Mouse (Mus musculus): ENCODE measurements at regions not wholly inside any gene's neighbourhood (a gene's known extent, or its start where the extent isn't known, plus 50 kb on each side); places are given as distances from the start of the nearest gene placed in this dataset.

- no peak overlapping the region for H3K4me3 ChIP-seq (ENCODE audit: low read depth, low read length)
- no peak for ATAC-seq (ENCODE audit: low read depth)
- H3K9me3 ChIP-seq (replicated peaks; ENCODE audit: control insufficient read depth, low read length), result no peaks in the 10 kb centered on the region
These were observed 548.5 kb upstream of the Tle4 start for GRCm38 (mm10) chr19:15146325-15146724.

GRCm38 (mm10) chr19:15127122-15127521 lies 529.3 kb upstream of the Tle4 start:
- no peak overlapping the region for H3K4me3 ChIP-seq (ENCODE audit: low read depth, low read length)
- no peak for ATAC-seq (ENCODE audit: low read depth)
- no peak overlapping the region for H3K9ac ChIP-seq (ENCODE audit: low read depth, low read length)
- no peak overlapping the region for H3K4me2 ChIP-seq (ENCODE audit: low read depth, low read length)
- no peaks in the 10 kb centered on the region for H3K9me3 ChIP-seq (replicated peaks; ENCODE audit: control insufficient read depth, low read length)
- no peak overlapping the region for H3K27ac ChIP-seq (ENCODE audit: low read length)
- WGBS (ENCODE audit: insufficient replicate concordance), result 26% methylated on average over 4 of the region's 4 CpGs
- no peaks in the 10 kb centered on the region for H3K4me1 ChIP-seq (ENCODE audit: control insufficient read depth, low read depth, low read length)
- no peaks in the 10 kb centered on the region for H3K36me3 ChIP-seq (ENCODE audit: control insufficient read depth, insufficient read depth)
- no peaks in the 10 kb centered on the region for H3K27me3 ChIP-seq (ENCODE audit: control insufficient read depth, insufficient read depth, low read depth, low read length)

More at GRCm38 (mm10) chr19:15146325-15146724, 548.5 kb upstream of the Tle4 start:
- no peaks in the 10 kb centered on the region for H3K27me3 ChIP-seq (ENCODE audit: control insufficient read depth, insufficient read depth, low read depth, low read length)
- H3K4me2 ChIP-seq (ENCODE audit: low read depth, low read length), result no peak overlapping the region
- no peak overlapping the region for H3K27ac ChIP-seq (ENCODE audit: low read length)
- 61% methylated on average over 3 of the region's 3 CpGs for WGBS (ENCODE audit: insufficient replicate concordance)
- no peaks in the 10 kb centered on the region for H3K4me1 ChIP-seq (ENCODE audit: control insufficient read depth, low read depth, low read length)
- H3K36me3 ChIP-seq (ENCODE audit: control insufficient read depth, insufficient read depth), result no peaks in the 10 kb centered on the region
- H3K9ac ChIP-seq (ENCODE audit: low read depth, low read length), result no peak overlapping the region

GRCm38 (mm10) chr19:15108441-15109026 lies 510.7 kb upstream of the Tle4 start:
- no peak for ATAC-seq (ENCODE audit: low read depth)
- H3K9ac ChIP-seq (ENCODE audit: low read depth, low read length), result no peak overlapping the region

GRCm38 (mm10) chr19:15095054-15095453 lies 497.2 kb upstream of the Tle4 start:
- Histone ChIP-seq H3K9ac (ENCODE audit: low read depth, low read length) (no peak overlapping the region), H3K9me3 (replicated peaks; ENCODE audit: control insufficient read depth, low read length) (no peaks in the 10 kb centered on the region), H3K4me1 (ENCODE audit: control insufficient read depth, low read depth, low read length) (no peaks in the 10 kb centered on the region), H3K4me2 (ENCODE audit: low read depth, low read length) (no peak overlapping the region), H3K36me3 (ENCODE audit: control insufficient read depth, insufficient read depth) (no peaks in the 10 kb centered on the region), H3K4me3 (ENCODE audit: low read depth, low read length) (no peak overlapping the region), H3K27me3 (ENCODE audit: control insufficient read depth, insufficient read depth, low read depth, low read length) (no peaks in the 10 kb centered on the region), H3K27ac (ENCODE audit: low read length) (no peak overlapping the region)
- 10% methylated on average over 1 of the region's 1 CpGs for WGBS (ENCODE audit: insufficient replicate concordance)
- no peak for ATAC-seq (ENCODE audit: low read depth)

More at GRCm38 (mm10) chr19:15108441-15109026, 510.7 kb upstream of the Tle4 start:
- H3K4me3 ChIP-seq (ENCODE audit: low read depth, low read length), result no peak overlapping the region
- no peak overlapping the region for H3K4me2 ChIP-seq (ENCODE audit: low read depth, low read length)
- H3K27ac ChIP-seq (ENCODE audit: low read length), result no peak overlapping the region
- no peaks in the 10 kb centered on the region for H3K36me3 ChIP-seq (ENCODE audit: control insufficient read depth, insufficient read depth)
- no peaks in the 10 kb centered on the region for H3K27me3 ChIP-seq (ENCODE audit: control insufficient read depth, insufficient read depth, low read depth, low read length)
- WGBS (ENCODE audit: insufficient replicate concordance), result 67% methylated on average over 4 of the region's 4 CpGs
- no peaks in the 10 kb centered on the region for H3K4me1 ChIP-seq (ENCODE audit: control insufficient read depth, low read depth, low read length)
- H3K9me3 ChIP-seq (replicated peaks; ENCODE audit: control insufficient read depth, low read length), result no peaks in the 10 kb centered on the region

GRCm38 (mm10) chr19:15093534-15093933 lies 495.7 kb upstream of the Tle4 start:
- Histone ChIP-seq H3K27me3 (ENCODE audit: control insufficient read depth, insufficient read depth, low read depth, low read length) (no peaks in the 10 kb centered on the region), H3K9ac (ENCODE audit: low read depth, low read length) (no peak overlapping the region), H3K4me2 (ENCODE audit: low read depth, low read length) (no peak overlapping the region), H3K4me1 (ENCODE audit: control insufficient read depth, low read depth, low read length) (no peaks in the 10 kb centered on the region), H3K9me3 (replicated peaks; ENCODE audit: control insufficient read depth, low read length) (no peaks in the 10 kb centered on the region), H3K4me3 (ENCODE audit: low read depth, low read length) (no peak overlapping the region), H3K27ac (ENCODE audit: low read length) (no peak overlapping the region), H3K36me3 (ENCODE audit: control insufficient read depth, insufficient read depth) (no peaks in the 10 kb centered on the region)
- WGBS (ENCODE audit: insufficient replicate concordance), result 42% methylated on average over 3 of the region's 3 CpGs
- ATAC-seq (ENCODE audit: low read depth), result no peak

GRCm38 (mm10) chr19:15080638-15081037 lies 482.8 kb upstream of the Tle4 start:
- Histone ChIP-seq H3K4me1 (ENCODE audit: control insufficient read depth, low read depth, low read length) (no peaks in the 10 kb centered on the region), H3K36me3 (ENCODE audit: control insufficient read depth, insufficient read depth) (no peaks in the 10 kb centered on the region), H3K4me2 (ENCODE audit: low read depth, low read length) (no peak overlapping the region), H3K9ac (ENCODE audit: low read depth, low read length) (no peak overlapping the region), H3K4me3 (ENCODE audit: low read depth, low read length) (no peak overlapping the region), H3K9me3 (replicated peaks; ENCODE audit: control insufficient read depth, low read length) (no peaks in the 10 kb centered on the region), H3K27ac (ENCODE audit: low read length) (no peak overlapping the region), H3K27me3 (ENCODE audit: control insufficient read depth, insufficient read depth, low read depth, low read length) (no peaks in the 10 kb centered on the region)
- ATAC-seq (ENCODE audit: low read depth), result no peak
- WGBS (ENCODE audit: insufficient replicate concordance), result 67% methylated on average over 4 of the region's 4 CpGs

GRCm38 (mm10) chr19:15057801-15058200 lies 459.9 kb upstream of the Tle4 start:
- Histone ChIP-seq H3K27ac (ENCODE audit: low read length) (no peak overlapping the region), H3K27me3 (ENCODE audit: control insufficient read depth, insufficient read depth, low read depth, low read length) (no peaks in the 10 kb centered on the region), H3K4me2 (ENCODE audit: low read depth, low read length) (no peak overlapping the region), H3K9ac (ENCODE audit: low read depth, low read length) (no peak overlapping the region), H3K4me3 (ENCODE audit: low read depth, low read length) (no peak overlapping the region), H3K9me3 (replicated peaks; ENCODE audit: control insufficient read depth, low read length) (no peaks in the 10 kb centered on the region), H3K36me3 (ENCODE audit: control insufficient read depth, insufficient read depth) (no peaks in the 10 kb centered on the region), H3K4me1 (ENCODE audit: control insufficient read depth, low read depth, low read length) (no peaks in the 10 kb centered on the region)
- no peak for ATAC-seq (ENCODE audit: low read depth)
- WGBS (ENCODE audit: insufficient replicate concordance), result 63% methylated on average over 3 of the region's 3 CpGs

GRCm38 (mm10) chr19:15053582-15054141 lies 455.8 kb upstream of the Tle4 start:
- H3K4me1 ChIP-seq (ENCODE audit: control insufficient read depth, low read depth, low read length), result no peaks in the 10 kb centered on the region
- H3K4me2 ChIP-seq (ENCODE audit: low read depth, low read length), result no peak overlapping the region
- no peaks in the 10 kb centered on the region for H3K27me3 ChIP-seq (ENCODE audit: control insufficient read depth, insufficient read depth, low read depth, low read length)
- WGBS (ENCODE audit: insufficient replicate concordance), result 65% methylated on average over 3 of the region's 3 CpGs
- ATAC-seq (ENCODE audit: low read depth), result no peak
- no peak overlapping the region for H3K9ac ChIP-seq (ENCODE audit: low read depth, low read length)
- no peak overlapping the region for H3K27ac ChIP-seq (ENCODE audit: low read length)
- H3K9me3 ChIP-seq (replicated peaks; ENCODE audit: control insufficient read depth, low read length), result no peaks in the 10 kb centered on the region
- no peak overlapping the region for H3K4me3 ChIP-seq (ENCODE audit: low read depth, low read length)
- no peaks in the 10 kb centered on the region for H3K36me3 ChIP-seq (ENCODE audit: control insufficient read depth, insufficient read depth)

- ATAC-seq (ENCODE audit: low read depth), result no peak
- Histone ChIP-seq H3K36me3 (ENCODE audit: control insufficient read depth, insufficient read depth) (no peaks in the 10 kb centered on the region), H3K9me3 (replicated peaks; ENCODE audit: control insufficient read depth, low read length) (no peaks in the 10 kb centered on the region), H3K9ac (ENCODE audit: low read depth, low read length) (no peak overlapping the region), H3K27ac (ENCODE audit: low read length) (no peak overlapping the region), H3K4me1 (ENCODE audit: control insufficient read depth, low read depth, low read length) (no peaks in the 10 kb centered on the region), H3K4me2 (ENCODE audit: low read depth, low read length) (no peak overlapping the region), H3K27me3 (ENCODE audit: control insufficient read depth, insufficient read depth, low read depth, low read length) (no peaks in the 10 kb centered on the region), H3K4me3 (ENCODE audit: low read depth, low read length) (no peak overlapping the region)
- WGBS (ENCODE audit: insufficient replicate concordance), result 74% methylated on average over 10 of the region's 10 CpGs
These were observed 454.9 kb upstream of the Tle4 start for GRCm38 (mm10) chr19:15052642-15053239.

Measured in liver, embryonic 16.5 days (tissue).